8 mouse cellular contexts compared by ENCODE assay signal in the genomic region with DNA sequence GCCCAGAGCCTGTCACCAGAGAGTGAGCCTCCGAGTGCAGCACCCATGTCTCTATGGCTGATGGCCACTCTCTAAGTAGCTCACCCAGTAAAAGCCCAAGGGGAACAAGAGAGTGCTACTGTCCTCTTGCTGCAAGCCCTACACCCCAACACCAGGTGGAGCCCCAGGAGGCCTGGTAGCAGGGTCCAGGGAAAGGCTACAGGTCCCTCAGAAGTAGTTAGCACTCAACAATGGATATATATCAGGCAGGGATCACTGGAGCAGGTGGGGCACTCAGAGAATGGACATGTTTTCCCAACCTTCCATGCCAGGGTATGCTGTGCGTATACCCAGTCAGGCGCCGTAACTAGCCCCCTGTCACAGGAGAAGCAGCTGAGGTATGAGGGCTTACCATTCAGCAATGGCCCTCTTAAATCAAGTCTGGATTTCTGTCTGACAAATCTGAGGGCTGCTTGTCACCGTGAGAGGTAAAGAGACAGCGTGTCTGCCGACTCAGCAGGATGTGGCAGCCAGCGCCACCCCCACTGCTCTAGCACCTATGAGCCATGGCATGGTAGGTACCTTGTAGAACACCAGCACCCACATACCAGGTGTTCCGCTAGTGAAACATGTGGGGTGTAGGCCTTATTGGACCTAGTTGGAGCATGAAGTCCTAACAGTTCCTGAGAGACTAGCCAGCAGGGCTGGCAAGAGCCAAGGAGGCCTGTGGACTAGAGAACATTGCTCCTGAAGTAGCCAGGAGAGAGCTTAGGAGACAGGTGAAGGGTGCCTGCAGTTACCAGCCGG. TPM values are rescaled to one million over a fixed set of nuclear protein-coding genes. Genes with fewer than 3 reads are reported as not detected.
DNase-seq lines count a peak whose midpoint lies in the region; ATAC-seq and TF ChIP-seq lines count a peak whose summit lies in the region.

No protein-coding gene starts in this region.

- no peak for TF ChIP-seq EP300 in ES-Bruce4 (IDR thresholded peaks at IDR 0.05; ENCODE audit: insufficient read depth, low read depth, low read length)
- no peak for TF ChIP-seq EP300 in lung, postnatal 0 days (IDR thresholded peaks at IDR 0.05)

- no peak overlapping the region for H3K9ac ChIP-seq in kidney, embryonic 15.5 days
- no peak overlapping the region for H3K9ac ChIP-seq in ES-Bruce4 (ENCODE audit: low read depth, poor library complexity, severe bottlenecking)
- peak overlapping the region; percentile 1; the same call in 1 of the 2 replicates for H3K9ac ChIP-seq in embryonic facial prominence, embryonic 14.5 days (ENCODE audit: low read depth, low read length)
- no peak overlapping the region for H3K9ac ChIP-seq in hindbrain, embryonic 14.5 days
- no peak overlapping the region for H3K9ac ChIP-seq in lung, postnatal 0 days (replicated peaks; ENCODE audit: low read depth)

- 90% methylated on average over 10 of the region's 10 CpGs for WGBS in kidney, embryonic 15.5 days
- 92% methylated on average over 10 of the region's 10 CpGs for WGBS in embryonic facial prominence, embryonic 14.5 days
- 92% methylated on average over 10 of the region's 10 CpGs for WGBS in hindbrain, embryonic 14.5 days
- 87% methylated on average over 10 of the region's 10 CpGs for WGBS in lung, postnatal 0 days

- peaks cover 46% of the 10 kb centered on the region for H3K4me1 ChIP-seq in kidney, embryonic 15.5 days
- H3K4me1 ChIP-seq in ES-Bruce4 (ENCODE audit: control insufficient read depth, insufficient read depth, low read length), result no peaks in the 10 kb centered on the region
- peaks cover 18% of the 10 kb centered on the region for H3K4me1 ChIP-seq in embryonic facial prominence, embryonic 14.5 days (ENCODE audit: control insufficient read depth, insufficient read depth, low read length)
- peaks cover 34% of the 10 kb centered on the region for H3K4me1 ChIP-seq in hindbrain, embryonic 14.5 days (replicated peaks; ENCODE audit: control insufficient read depth, insufficient read depth, low read length)
- H3K4me1 ChIP-seq in lung, postnatal 0 days (ENCODE audit: insufficient read depth, low read depth, low read length), result peaks cover 5% of the 10 kb centered on the region

- no peak overlapping the region for H3K4me3 ChIP-seq in kidney, embryonic 15.5 days (replicated peaks)
- no peak overlapping the region for H3K4me3 ChIP-seq in ES-Bruce4 (ENCODE audit: low read depth, low read length)
- H3K4me3 ChIP-seq in embryonic facial prominence, embryonic 14.5 days (ENCODE audit: low read depth, low read length), result no peak overlapping the region
- H3K4me3 ChIP-seq in hindbrain, embryonic 14.5 days (replicated peaks; ENCODE audit: low read length), result no peak overlapping the region
- H3K4me3 ChIP-seq in lung, postnatal 0 days (ENCODE audit: low read depth, low read length), result no peak overlapping the region

- TF ChIP-seq POLR2A in ES-Bruce4 (IDR thresholded peaks at IDR 0.05; ENCODE audit: insufficient read depth, low read length), result no peak

- no peaks in the 10 kb centered on the region for H3K27me3 ChIP-seq in kidney, embryonic 15.5 days
- H3K27me3 ChIP-seq in ES-Bruce4 (ENCODE audit: control insufficient read depth, insufficient read depth, low read length, poor library complexity, severe bottlenecking), result no peaks in the 10 kb centered on the region
- no peaks in the 10 kb centered on the region for H3K27me3 ChIP-seq in embryonic facial prominence, embryonic 14.5 days (replicated peaks; ENCODE audit: control insufficient read depth, insufficient read depth, low read length)
- H3K27me3 ChIP-seq in hindbrain, embryonic 14.5 days (ENCODE audit: control insufficient read depth, insufficient read depth, low read length), result no peaks in the 10 kb centered on the region
- H3K27me3 ChIP-seq in lung, postnatal 0 days (replicated peaks; ENCODE audit: insufficient read depth, low read length), result no peaks in the 10 kb centered on the region

- peak; percentile 17 for TF ChIP-seq CTCF in ES-Bruce4 (IDR thresholded peaks at IDR 0.05; ENCODE audit: low read depth, low read length)
- peak; percentile 74 for TF ChIP-seq CTCF in lung, postnatal 0 days (IDR thresholded peaks at IDR 0.05)

- H3K9me3 ChIP-seq in kidney, embryonic 15.5 days (replicated peaks), result no peaks in the 10 kb centered on the region
- H3K9me3 ChIP-seq in ES-Bruce4 (replicated peaks; ENCODE audit: control insufficient read depth, insufficient read depth, low read length, poor library complexity, severe bottlenecking), result no peaks in the 10 kb centered on the region
- H3K9me3 ChIP-seq in embryonic facial prominence, embryonic 14.5 days (ENCODE audit: control insufficient read depth, low read length), result no peaks in the 10 kb centered on the region
- H3K9me3 ChIP-seq in hindbrain, embryonic 14.5 days (ENCODE audit: control insufficient read depth, low read length), result no peaks in the 10 kb centered on the region
- no peaks in the 10 kb centered on the region for H3K9me3 ChIP-seq in lung, postnatal 0 days (ENCODE audit: low read length)

- no peak overlapping the region for H3K4me2 ChIP-seq in kidney, embryonic 15.5 days
- H3K4me2 ChIP-seq in embryonic facial prominence, embryonic 14.5 days (ENCODE audit: low read depth, low read length), result no peak overlapping the region
- H3K4me2 ChIP-seq in hindbrain, embryonic 14.5 days (replicated peaks), result no peak overlapping the region
- H3K4me2 ChIP-seq in lung, postnatal 0 days (replicated peaks; ENCODE audit: low read depth, low read length), result no peak overlapping the region

- H3K36me3 ChIP-seq in kidney, embryonic 15.5 days, result no peaks in the 10 kb centered on the region
- H3K36me3 ChIP-seq in ES-Bruce4 (ENCODE audit: control insufficient read depth, insufficient read depth, low read length, poor library complexity, severe bottlenecking), result no peaks in the 10 kb centered on the region
- H3K36me3 ChIP-seq in embryonic facial prominence, embryonic 14.5 days (ENCODE audit: control insufficient read depth, insufficient read depth, low read length), result no peaks in the 10 kb centered on the region
- H3K36me3 ChIP-seq in hindbrain, embryonic 14.5 days (replicated peaks; ENCODE audit: control insufficient read depth, insufficient read depth), result no peaks in the 10 kb centered on the region
- H3K36me3 ChIP-seq in lung, postnatal 0 days (ENCODE audit: insufficient read depth, low read length), result no peaks in the 10 kb centered on the region

- no peak for ATAC-seq in kidney, embryonic 15.5 days (replicated peaks; ENCODE audit: low FRiP score)
- no peak for ATAC-seq in embryonic facial prominence, embryonic 14.5 days (ENCODE audit: low read depth)
- no peak for ATAC-seq in hindbrain, embryonic 14.5 days (ENCODE audit: low FRiP score)
- no peak for ATAC-seq in lung, postnatal 0 days

- H3K27ac ChIP-seq in kidney, embryonic 15.5 days, result no peak overlapping the region
- H3K27ac ChIP-seq in ES-Bruce4 (ENCODE audit: insufficient read depth, low read length), result no peak overlapping the region
- peak overlapping the region; percentile 83 for H3K27ac ChIP-seq in embryonic facial prominence, embryonic 14.5 days (replicated peaks; ENCODE audit: low read depth, low read length)
- H3K27ac ChIP-seq in hindbrain, embryonic 14.5 days, result 0 out of 2 replicates have a peak overlapping the region, but pooled peaks have one; percentile 35
- peak overlapping the region; percentile 75 for H3K27ac ChIP-seq in lung, postnatal 0 days (ENCODE audit: low read length)

- peak; percentile 73 for DNase-seq in kidney, adult 9 months
- no peak for DNase-seq in embryonic facial prominence, embryonic 14.5 days (ENCODE audit: low spot score)
- no peak for DNase-seq in hindbrain, embryonic 14.5 days (ENCODE audit: low spot score)
- DNase-seq in lung, postnatal 0 days (ENCODE audit: low spot score), result peak; percentile 48
- peak; percentile 46 to 49 for DNase-seq in thymus, adult 18-20 months
- DNase-seq in yolk sac, embryonic 10.5 days (ENCODE audit: low spot score), result no peak

RNA-seq across cellular contexts. Expression of gene Morn1, which starts 42.9 kb away (rescaled TPM):
- 5.1 and 5.3 TPM in 2 replicates for polyA plus RNA-seq in kidney, embryonic 15.5 days (2015; fragmentation: Nextera tagmentation; extraction: Ambion mirVana)
- polyA plus RNA-seq in ES-Bruce4 (2011; ENCODE audit: insufficient read depth, insufficient read length, low read depth, missing spikeins), result 11.6 and 13.0 TPM in 2 replicates
- 3.9 and 4.7 TPM in 2 replicates for polyA plus RNA-seq in embryonic facial prominence, embryonic 14.5 days (2014; fragmentation: Nextera tagmentation; extraction: Ambion mirVana)
- 6.1 and 8.7 TPM in 2 replicates for polyA plus RNA-seq in hindbrain, embryonic 14.5 days (2014; fragmentation: Nextera tagmentation; extraction: Ambion mirVana)
- 6.2 and 9.4 TPM in 2 replicates for polyA plus RNA-seq in lung, postnatal 0 days (2015; fragmentation: Nextera tagmentation; extraction: Ambion mirVana)

RNA-seq across cellular contexts. Expression of gene Rer1, which starts 43.1 kb away (rescaled TPM):
- polyA plus RNA-seq in kidney, embryonic 15.5 days (2015; fragmentation: Nextera tagmentation; extraction: Ambion mirVana), result 152 and 165 TPM in 2 replicates
- 74.9 and 82.5 TPM in 2 replicates for polyA plus RNA-seq in ES-Bruce4 (2011; ENCODE audit: insufficient read depth, insufficient read length, low read depth, missing spikeins)
- polyA plus RNA-seq in embryonic facial prominence, embryonic 14.5 days (2014; fragmentation: Nextera tagmentation; extraction: Ambion mirVana), result 180 and 187 TPM in 2 replicates
- polyA plus RNA-seq in hindbrain, embryonic 14.5 days (2014; fragmentation: Nextera tagmentation; extraction: Ambion mirVana), result 145 and 148 TPM in 2 replicates
- 156 and 157 TPM in 2 replicates for polyA plus RNA-seq in lung, postnatal 0 days (2015; fragmentation: Nextera tagmentation; extraction: Ambion mirVana)

Comparison
In these comparisons a context has a peak if more than half of its experiments do, and no peak if none do; other contexts are left out.
1. DNase-seq: peak in kidney, adult 9 months (single experiment), lung, postnatal 0 days (single experiment) and thymus, adult 18-20 months (2 of 2); none in embryonic facial prominence, embryonic 14.5 days (single experiment), hindbrain, embryonic 14.5 days (single experiment) and yolk sac, embryonic 10.5 days (single experiment).
2. H3K27ac ChIP-seq: peak in embryonic facial prominence, embryonic 14.5 days (single experiment), hindbrain, embryonic 14.5 days (single experiment) and lung, postnatal 0 days (single experiment); none in kidney, embryonic 15.5 days (single experiment) and ES-Bruce4 (single experiment).